Mouse (Mus musculus) testis, adult 2 months (tissue): Measurements from ENCODE around the gene Actr8. TPM values are rescaled to one million over a fixed set of nuclear protein-coding genes. Genes with fewer than 3 reads are reported as not detected.

Experiments used
- H3K27ac ChIP-seq: fragments of 200-500 bp; 2 replicates; pipeline ENCODE4 v1.5.1; 2012; ENCODE audit warnings: low read depth, low read length; ENCODE audit not compliant: control insufficient read depth, insufficient read depth
- H3K27me3 ChIP-seq: fragments of 200-500 bp; 2 replicates; pipeline ENCODE4 v1.6.1; 2012; ENCODE audit warnings: mild to moderate bottlenecking, low read length, moderate library complexity; ENCODE audit not compliant: control insufficient read depth, insufficient read depth
- H3K36me3 ChIP-seq: fragments of 200-500 bp; 2 replicates; pipeline ENCODE4 v1.6.1; 2012; ENCODE audit warnings: mild to moderate bottlenecking, low read length; ENCODE audit not compliant: control insufficient read depth, insufficient read depth
- H3K4me1 ChIP-seq: fragments of 200-500 bp; 2 replicates; pipeline ENCODE4 v1.6.1; 2012; ENCODE audit warnings: low read length; ENCODE audit not compliant: control insufficient read depth, insufficient read depth
- H3K4me3 ChIP-seq: fragments of 200-500 bp; 2 replicates; pipeline ENCODE4 v1.5.1; 2012; ENCODE audit warnings: low read depth, mild to moderate bottlenecking, low read length, moderate library complexity, mixed read lengths; ENCODE audit not compliant: control insufficient read depth
- CTCF ChIP-seq: fragments of 200-500 bp; IDR thresholded peaks from 2 replicates; pipeline ENCODE4 v1.5.1; 2012; ENCODE audit warnings: low read depth, mild to moderate bottlenecking, inconsistent platforms, low read length, moderate library complexity; ENCODE audit not compliant: control insufficient read depth, insufficient read depth, insufficient replicate concordance
- POLR2A ChIP-seq: fragments of 200-500 bp; IDR thresholded peaks from 2 replicates; pipeline ENCODE4 v1.6.1; 2012; ENCODE audit warnings: low read depth, mild to moderate bottlenecking, inconsistent platforms, low read length, moderate library complexity; ENCODE audit not compliant: control insufficient read depth
- polyA plus RNA-seq: library from polyadenylated mRNA; depleted of rRNA; stranded (reverse); fragments of >200 nt; gene quantifications from 2 replicates; pipeline ENCODE4 v1.2.3, GENCODE M21; 2012

Actr8 gene
- polyA plus RNA-seq, 1 experiment: 25.5 TPM

- Histone ChIP-seq H3K4me3 (no peak overlapping the region), H3K27me3 (no peaks in the 10 kb centered on the region), H3K4me1 (peaks cover 2% of the 10 kb centered on the region; the same call in 1 of the 2 replicates), H3K36me3 (no peaks in the 10 kb centered on the region), H3K27ac (no peak overlapping the region)
- no peak for TF ChIP-seq POLR2A
- TF ChIP-seq CTCF: no peak
These were observed 44.3 kb downstream of the Actr8 start for GRCm38 (mm10) chr14:30022471-30022870.

- H3K36me3 ChIP-seq: no peaks in the 10 kb centered on the region
- H3K27ac ChIP-seq: no peak overlapping the region
- H3K4me1 ChIP-seq: peaks cover 2% of the 10 kb centered on the region; the same call in 1 of the 2 replicates
- no peak overlapping the region for H3K4me3 ChIP-seq
- TF ChIP-seq CTCF (no peak), POLR2A (no peak)
- no peaks in the 10 kb centered on the region for H3K27me3 ChIP-seq
These were observed 46.2 kb downstream of the Actr8 start for GRCm38 (mm10) chr14:30024387-30024786.

- TF ChIP-seq POLR2A (no peak), CTCF (peak; percentile 45; the same call in 1 of the 2 replicates)
- Histone ChIP-seq H3K36me3 (no peaks in the 10 kb centered on the region), H3K27ac (no peak overlapping the region), H3K4me3 (no peak overlapping the region), H3K4me1 (no peaks in the 10 kb centered on the region), H3K27me3 (no peaks in the 10 kb centered on the region)
These were observed 49.2 kb downstream of the Actr8 start for GRCm38 (mm10) chr14:30027378-30027777.

GRCm38 (mm10) chr14:30033405-30033804 lies 55.3 kb downstream of the Actr8 start:
- H3K36me3 ChIP-seq: no peaks in the 10 kb centered on the region
- no peak overlapping the region for H3K27ac ChIP-seq
- TF ChIP-seq POLR2A (no peak), CTCF (no peak)
- H3K4me1 ChIP-seq: no peaks in the 10 kb centered on the region
- no peaks in the 10 kb centered on the region for H3K27me3 ChIP-seq
- H3K4me3 ChIP-seq: no peak overlapping the region

DNA sequence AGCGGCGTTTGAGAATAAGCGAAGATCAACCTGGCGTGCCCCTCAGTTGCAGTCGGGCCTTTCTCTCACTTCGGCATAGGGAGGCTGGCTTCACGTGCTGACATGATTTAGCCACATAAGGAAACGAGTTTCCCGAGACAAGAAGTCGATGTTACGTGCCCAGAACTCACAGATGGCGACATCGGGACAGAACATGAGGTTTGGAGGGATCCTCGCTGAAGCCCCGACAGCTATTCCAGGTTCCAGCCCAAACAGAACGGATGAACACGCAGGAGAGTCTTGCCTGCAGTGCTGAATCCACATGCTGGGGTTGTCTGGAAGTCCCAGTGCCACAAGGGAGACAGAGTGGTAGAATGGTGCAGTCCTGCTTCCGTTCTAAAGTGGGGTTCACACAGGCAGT lies 60.3 kb downstream of the Actr8 start:
- H3K4me3 ChIP-seq: no peak overlapping the region
- TF ChIP-seq POLR2A (no peak), CTCF (no peak)
- no peaks in the 10 kb centered on the region for H3K27me3 ChIP-seq
- no peaks in the 10 kb centered on the region for H3K36me3 ChIP-seq
- no peak overlapping the region for H3K27ac ChIP-seq
- no peaks in the 10 kb centered on the region for H3K4me1 ChIP-seq

- Histone ChIP-seq H3K4me1 (no peaks in the 10 kb centered on the region; the same call in 1 of the 2 replicates), H3K36me3 (no peaks in the 10 kb centered on the region), H3K27ac (no peak overlapping the region), H3K27me3 (no peaks in the 10 kb centered on the region), H3K4me3 (no peak overlapping the region)
- TF ChIP-seq CTCF (no peak), POLR2A (no peak)
These were observed 61.3 kb downstream of the Actr8 start for GRCm38 (mm10) chr14:30039413-30039812.

GRCm38 (mm10) chr14:30041836-30042235 lies 63.7 kb downstream of the Actr8 start:
- H3K27ac ChIP-seq: no peak overlapping the region
- H3K4me3 ChIP-seq: no peak overlapping the region
- H3K4me1 ChIP-seq: peaks cover 2% of the 10 kb centered on the region
- no peaks in the 10 kb centered on the region for H3K27me3 ChIP-seq
- no peaks in the 10 kb centered on the region for H3K36me3 ChIP-seq
- TF ChIP-seq CTCF: no peak
- 0 out of 2 replicates have a peak, but pooled peaks have one; percentile 18 for TF ChIP-seq POLR2A

- Histone ChIP-seq H3K4me3 (no peak overlapping the region), H3K27ac (no peak overlapping the region), H3K27me3 (no peaks in the 10 kb centered on the region), H3K36me3 (no peaks in the 10 kb centered on the region), H3K4me1 (peaks cover 2% of the 10 kb centered on the region)
- TF ChIP-seq CTCF (no peak), POLR2A (no peak)
These were observed 65.3 kb downstream of the Actr8 start for GRCm38 (mm10) chr14:30043356-30043940.
